ENCODE assay signal across 22 mouse cellular contexts in the genomic region with DNA sequence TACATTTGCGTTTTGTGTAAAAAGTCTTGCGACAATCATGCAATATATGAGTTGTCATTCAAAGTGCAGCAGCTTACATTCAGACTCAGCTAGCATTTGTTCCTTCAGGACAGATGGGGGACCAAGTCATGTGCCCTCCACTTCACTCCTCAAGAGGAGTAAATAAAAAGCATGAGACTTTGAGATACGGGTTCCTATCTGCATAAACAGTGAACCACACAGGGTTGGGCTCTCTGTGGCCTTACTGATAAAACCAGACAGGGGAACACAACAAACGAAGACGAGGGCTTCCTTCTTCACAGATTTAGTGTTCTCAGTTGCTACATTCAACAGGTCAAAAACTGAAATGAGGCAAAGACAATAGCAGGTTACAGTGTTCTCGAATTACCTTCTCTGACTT.
DNase-seq lines count a peak whose midpoint lies in the region; ATAC-seq lines count a peak whose summit lies in the region.
"Had no signal": no experiment of that assay in that cellular context is flagged by ENCODE, and none has a peak within 500 bp of the region (broad histone marks: within the 10 kb centered on the region; RNA-seq: fewer than 3 reads in every experiment).

No protein-coding gene starts in this region.

- no peak overlapping the region for H3K4me2 ChIP-seq in hindbrain, embryonic 14.5 days (replicated peaks)
- H3K4me2 ChIP-seq: forebrain, embryonic 13.5 days; hindbrain, embryonic 12.5 days had no signal

- peak overlapping the region; percentile 59; the same call in 1 of the 2 replicates for H3K27ac ChIP-seq in heart, embryonic 10.5 days
- peak overlapping the region; percentile 50; the same call in 1 of the 2 replicates for H3K27ac ChIP-seq in hindbrain, embryonic 10.5 days
- no peak overlapping the region for H3K27ac ChIP-seq in hindbrain, embryonic 14.5 days
- H3K27ac ChIP-seq: forebrain, embryonic 10.5 days; forebrain, embryonic 13.5 days; heart, adult 2 months; hindbrain, embryonic 12.5 days had no signal

- no peaks in the 10 kb centered on the region for H3K9me3 ChIP-seq in heart, embryonic 10.5 days
- no peaks in the 10 kb centered on the region for H3K9me3 ChIP-seq in hindbrain, embryonic 10.5 days
- H3K9me3 ChIP-seq in hindbrain, embryonic 14.5 days (ENCODE audit: control insufficient read depth, low read length) = no peaks in the 10 kb centered on the region
- H3K9me3 ChIP-seq: forebrain, embryonic 10.5 days; forebrain, embryonic 13.5 days; hindbrain, embryonic 12.5 days had no signal

- H3K4me3 ChIP-seq in heart, embryonic 10.5 days = no peak overlapping the region
- H3K4me3 ChIP-seq in hindbrain, embryonic 10.5 days = no peak overlapping the region
- no peak overlapping the region for H3K4me3 ChIP-seq in hindbrain, embryonic 14.5 days (replicated peaks; ENCODE audit: low read length)
- H3K4me3 ChIP-seq: forebrain, embryonic 10.5 days; forebrain, embryonic 13.5 days; heart, adult 2 months; hindbrain, embryonic 12.5 days had no signal

- H3K9ac ChIP-seq in hindbrain, embryonic 14.5 days = no peak overlapping the region
- H3K9ac ChIP-seq: forebrain, embryonic 13.5 days; hindbrain, embryonic 12.5 days had no signal

- DNase-seq in heart, embryonic 10.5 days (ENCODE audit: low spot score) = peak; percentile 86
- no peak for DNase-seq in heart, postnatal 4 days
- no peak for DNase-seq in hindbrain, embryonic 10.5 days (ENCODE audit: low spot score)
- no peak for DNase-seq in hindbrain, embryonic 14.5 days (ENCODE audit: low spot score)
- peak; percentile 4 for DNase-seq in c-Kit-positive CD71-positive TER-119-positive erythroid progenitor cells, embryonic 14.5 days (ENCODE audit: low spot score)
- peak; percentile 8 for DNase-seq in yolk sac, embryonic 10.5 days (ENCODE audit: low spot score)
- no peak for DNase-seq in left cerebral cortex, adult 18-20 months (ENCODE audit: low spot score in 2 of 2)
- DNase-seq: adrenal gland, adult 8-10 months; adrenal gland, postnatal 25 days; cerebellum, adult 18-20 months; cerebellum, adult 9-10 months; cerebellum, postnatal 14 days; gastrocnemius, postnatal 10 days; gastrocnemius, postnatal 36 days; heart, adult 2 months; heart, postnatal 36 days had no signal

- no peak for ATAC-seq in hindbrain, embryonic 14.5 days (ENCODE audit: low FRiP score)
- ATAC-seq: activated CD4-positive, CD25-positive, alpha-beta regulatory T cell, adult 4 months; forebrain, embryonic 13.5 days; forebrain, embryonic 16.5 days; hindbrain, embryonic 16.5 days had no signal

- 63% methylated on average over 6 of the region's 6 CpGs for WGBS in heart, embryonic 10.5 days
- WGBS in hindbrain, embryonic 10.5 days = 82% methylated on average over 6 of the region's 6 CpGs
- 88% methylated on average over 6 of the region's 6 CpGs for WGBS in hindbrain, embryonic 14.5 days

- H3K36me3 ChIP-seq in heart, embryonic 10.5 days = no peaks in the 10 kb centered on the region
- H3K36me3 ChIP-seq in hindbrain, embryonic 10.5 days = no peaks in the 10 kb centered on the region
- no peaks in the 10 kb centered on the region for H3K36me3 ChIP-seq in hindbrain, embryonic 14.5 days (replicated peaks; ENCODE audit: control insufficient read depth, insufficient read depth)
- H3K36me3 ChIP-seq: forebrain, embryonic 10.5 days; hindbrain, embryonic 12.5 days had no signal

- H3K4me1 ChIP-seq in heart, embryonic 10.5 days = peaks cover 8% of the 10 kb centered on the region; the same call in 1 of the 2 replicates
- no peaks in the 10 kb centered on the region for H3K4me1 ChIP-seq in hindbrain, embryonic 10.5 days (replicated peaks)
- H3K4me1 ChIP-seq in hindbrain, embryonic 14.5 days (replicated peaks; ENCODE audit: control insufficient read depth, insufficient read depth, low read length) = no peaks in the 10 kb centered on the region
- H3K4me1 ChIP-seq: forebrain, embryonic 10.5 days; forebrain, embryonic 13.5 days; hindbrain, embryonic 12.5 days had no signal

- H3K27me3 ChIP-seq in heart, embryonic 10.5 days (ENCODE audit: insufficient read depth, poor library complexity, severe bottlenecking) = no peaks in the 10 kb centered on the region
- peaks cover 24% of the 10 kb centered on the region for H3K27me3 ChIP-seq in hindbrain, embryonic 10.5 days (ENCODE audit: insufficient read depth, poor library complexity, severe bottlenecking)
- H3K27me3 ChIP-seq in hindbrain, embryonic 14.5 days (ENCODE audit: control insufficient read depth, insufficient read depth, low read length) = 0 out of 2 replicates have a peak, but pooled peaks cover 4% of the 10 kb centered on the region
- H3K27me3 ChIP-seq: forebrain, embryonic 13.5 days had no signal

Comparison
In these comparisons a context has a peak if more than half of its experiments do, and no peak if none do; other contexts are left out.
1. DNase-seq: peak in heart, embryonic 10.5 days (single experiment), c-Kit-positive CD71-positive TER-119-positive erythroid progenitor cells, embryonic 14.5 days (single experiment) and yolk sac, embryonic 10.5 days (single experiment); none in heart, postnatal 4 days (single experiment), hindbrain, embryonic 10.5 days (single experiment), hindbrain, embryonic 14.5 days (single experiment) and left cerebral cortex, adult 18-20 months (0 of 2).